Mouse (Mus musculus) limb, embryonic 11.5 days (tissue): ENCODE results near the gene Kpna3. TPM values are rescaled to one million over a fixed set of nuclear protein-coding genes. Genes with fewer than 3 reads are reported as not detected.
"Not testable (repeated sequence)": the region's sequence is repeated elsewhere in the genome, so short reads cannot be mapped to it uniquely, and the experiment has no call there.

Experiments
- ATAC-seq: fragments of 200-750 bp; cut with Nextera tagmentation; 2 replicates; pipeline ENCODE4 v1.8.0; 2017; ENCODE audit warnings: low read depth; ENCODE audit not compliant: insufficient number of reproducible peaks, low FRiP score, low TSS enrichment
- DNase-seq: peaks from one replicate; pipeline ENCODE4 v3.0.0-alpha.2; 2015; ENCODE audit warnings: low spot score
- H3K27ac ChIP-seq: fragments of 300-500 bp; sonication (generic); replicated peaks from 2 replicates; pipeline ENCODE4 v1.5.1; 2014; ENCODE audit warnings: low read depth, mild to moderate bottlenecking, low read length
- H3K27me3 ChIP-seq: fragments of 300-500 bp; sonication (generic); 2 replicates; pipeline ENCODE4 v1.6.1; 2014; ENCODE audit warnings: mild to moderate bottlenecking, low read length, mixed read lengths; ENCODE audit not compliant: control insufficient read depth, insufficient read depth
- H3K36me3 ChIP-seq: fragments of 300-500 bp; sonication (generic); 2 replicates; pipeline ENCODE4 v1.6.1; 2014; ENCODE audit warnings: mild to moderate bottlenecking, low read length, moderate library complexity, mixed read lengths; ENCODE audit not compliant: control insufficient read depth, insufficient read depth
- H3K4me1 ChIP-seq: fragments of 300-500 bp; sonication (generic); 2 replicates; pipeline ENCODE4 v1.6.1; 2014; ENCODE audit warnings: low read length, mixed read lengths; ENCODE audit not compliant: control insufficient read depth, insufficient read depth
- H3K4me2 ChIP-seq: fragments of 300-500 bp; sonication (generic); 2 replicates; pipeline ENCODE4 v1.6.1; 2014; ENCODE audit warnings: low read depth, mild to moderate bottlenecking, moderate library complexity; ENCODE audit not compliant: severe bottlenecking
- H3K4me3 ChIP-seq: fragments of 300-500 bp; sonication (generic); 2 replicates; pipeline ENCODE4 v1.5.1; 2014; ENCODE audit warnings: low read depth, low read length
- H3K9ac ChIP-seq: fragments of 300-500 bp; sonication (generic); 2 replicates; pipeline ENCODE4 v1.6.1; 2014; ENCODE audit warnings: mild to moderate bottlenecking, low read length
- H3K9me3 ChIP-seq: fragments of 300-500 bp; sonication (generic); 2 replicates; pipeline ENCODE4 v1.6.1; 2016; ENCODE audit warnings: low read length; ENCODE audit not compliant: control insufficient read depth
- WGBS: fragments of 180-500 bp; shearing (Covaris S2); extraction: QIAGEN DNeasy Blood & Tissue Kit; methylation state at CpG from one replicate; pipeline ENCODE4 v1.1.7; 2014; 5-methylcytosine and 5-hydroxymethylcytosine counted together
- polyA plus RNA-seq: library from polyadenylated mRNA; unstranded; fragments of >200 nt; fragmentation: Nextera tagmentation; extraction: Ambion mirVana; gene quantifications from 2 replicates; pipeline ENCODE4 v1.2.1, GENCODE M21; 2014

The Kpna3 gene
- polyA plus RNA-seq, 1 experiment from 2014 or later, result 86.0 TPM

- DNase-seq, result no peak
- H3K27ac ChIP-seq, result no peak overlapping the region
- H3K27me3 ChIP-seq, result no peaks in the 10 kb centered on the region
- whole genome bisulfite sequencing, result 26% methylated on average over 3 of the region's 3 CpGs
- H3K36me3 ChIP-seq, result no peaks in the 10 kb centered on the region
- no peak for ATAC-seq
- no peaks in the 10 kb centered on the region for H3K4me1 ChIP-seq
- peak overlapping the region; percentile 70 for H3K4me3 ChIP-seq
- no peaks in the 10 kb centered on the region for H3K9me3 ChIP-seq
- H3K9ac ChIP-seq, result no peak overlapping the region
- peak overlapping the region; percentile 46 for H3K4me2 ChIP-seq
Observed at GRCm38 (mm10) chr14:61438171-61438945, 1.3 kb downstream of the Kpna3 start.

- Histone ChIP-seq H3K9me3 (no peaks in the 10 kb centered on the region), H3K27ac (no peak overlapping the region), H3K4me1 (no peaks in the 10 kb centered on the region), H3K36me3 (no peaks in the 10 kb centered on the region), H3K9ac (no peak overlapping the region), H3K4me3 (no peak overlapping the region), H3K4me2 (no peak overlapping the region), H3K27me3 (no peaks in the 10 kb centered on the region)
- ATAC-seq, result no peak
- 91% methylated on average over 2 of the region's 2 CpGs for WGBS
- DNase-seq, result no peak
Observed at GRCm38 (mm10) chr14:61436866-61437265, 2.8 kb downstream of the Kpna3 start.

GRCm38 (mm10) chr14:61428126-61428787, 11.4 kb downstream of the Kpna3 start:
- Histone ChIP-seq H3K4me2 (no peak overlapping the region), H3K4me3 (no peak overlapping the region), H3K36me3 (no peaks in the 10 kb centered on the region), H3K27me3 (no peaks in the 10 kb centered on the region), H3K9me3 (no peaks in the 10 kb centered on the region), H3K9ac (no peak overlapping the region), H3K4me1 (no peaks in the 10 kb centered on the region; the same call in 1 of the 2 replicates), H3K27ac (no peak overlapping the region)
- DNase-seq (no peak), ATAC-seq (no peak)
- WGBS, result 79% methylated on average over 3 of the region's 3 CpGs

- not testable (repeated sequence) for H3K4me1 ChIP-seq, H3K4me3 ChIP-seq, H3K9me3 ChIP-seq, H3K4me2 ChIP-seq, H3K27ac ChIP-seq, H3K27me3 ChIP-seq, H3K36me3 ChIP-seq, ATAC-seq, DNase-seq, H3K9ac ChIP-seq
- 45% methylated on average over 2 of the region's 8 CpGs for WGBS
Observed at GRCm38 (mm10) chr14:61427095-61427494, 12.6 kb downstream of the Kpna3 start.

- 92% methylated on average over 2 of the region's 2 CpGs for WGBS
- no peak for DNase-seq
- Histone ChIP-seq H3K4me1 (no peaks in the 10 kb centered on the region; the same call in 1 of the 2 replicates), H3K9ac (no peak overlapping the region), H3K9me3 (no peaks in the 10 kb centered on the region), H3K27ac (no peak overlapping the region), H3K4me3 (no peak overlapping the region), H3K4me2 (no peak overlapping the region), H3K36me3 (peaks cover 2% of the 10 kb centered on the region; the same call in 1 of the 2 replicates), H3K27me3 (no peaks in the 10 kb centered on the region)
- no peak for ATAC-seq
Observed at GRCm38 (mm10) chr14:61425080-61425665, 14.5 kb downstream of the Kpna3 start.

GRCm38 (mm10) chr14:61415719-61416118, 24.0 kb downstream of the Kpna3 start:
- Histone ChIP-seq H3K4me2 (no peak overlapping the region), H3K9me3 (no peaks in the 10 kb centered on the region), H3K27me3 (no peaks in the 10 kb centered on the region), H3K9ac (no peak overlapping the region), H3K36me3 (no peaks in the 10 kb centered on the region), H3K27ac (no peak overlapping the region), H3K4me3 (no peak overlapping the region), H3K4me1 (no peaks in the 10 kb centered on the region)
- ATAC-seq (no peak), DNase-seq (no peak)
- 92% methylated on average over 4 of the region's 4 CpGs for WGBS

GRCm38 (mm10) chr14:61415311-61415710, 24.4 kb downstream of the Kpna3 start:
- H3K4me3 ChIP-seq, result no peak overlapping the region
- ATAC-seq, result no peak
- no peaks in the 10 kb centered on the region for H3K36me3 ChIP-seq
- no peak overlapping the region for H3K27ac ChIP-seq
- WGBS, result 81% methylated on average over 5 of the region's 5 CpGs
- DNase-seq, result no peak
- H3K4me2 ChIP-seq, result no peak overlapping the region
- no peaks in the 10 kb centered on the region for H3K4me1 ChIP-seq
- no peaks in the 10 kb centered on the region for H3K9me3 ChIP-seq
- no peaks in the 10 kb centered on the region for H3K27me3 ChIP-seq
- H3K9ac ChIP-seq, result no peak overlapping the region

- 24% methylated on average over 1 of the region's 1 CpGs for WGBS
- no peak overlapping the region for H3K4me3 ChIP-seq
Observed at GRCm38 (mm10) chr14:61414808-61415207, 24.9 kb downstream of the Kpna3 start.

More at GRCm38 (mm10) chr14:61414808-61415207, 24.9 kb downstream of the Kpna3 start:
- ATAC-seq, result no peak
- Histone ChIP-seq H3K27ac (no peak overlapping the region), H3K4me1 (no peaks in the 10 kb centered on the region), H3K4me2 (no peak overlapping the region), H3K9ac (no peak overlapping the region), H3K36me3 (no peaks in the 10 kb centered on the region), H3K9me3 (no peaks in the 10 kb centered on the region), H3K27me3 (no peaks in the 10 kb centered on the region)
- DNase-seq, result no peak
